Mouse (Mus musculus): ENCODE results near the gene Cldn10.

- TF ChIP-seq CTCF (IDR thresholded peaks at IDR 0.05; ENCODE audit: extremely low read depth, insufficient read depth, low read length) (no peak), POLR2A (IDR thresholded peaks at IDR 0.05; ENCODE audit: extremely low read depth, insufficient read depth, low read length) (no peak)
Observed at GRCm38 (mm10) chr14:118864905-118865304, 77.2 kb downstream of the Cldn10 start.

Measured in cortical plate, adult 2 months (tissue).